Mouse (Mus musculus) ES-E14 (cell line): ENCODE data around the gene Kif11.

ENCODE experiments used
- HCFC1 ChIP-seq: IDR thresholded peaks from 2 replicates; pipeline ENCODE4 v1.6.1; 2012; ENCODE audit warnings: low read length, inconsistent platforms, borderline replicate concordance; ENCODE audit not compliant: insufficient read depth
- MAFK ChIP-seq: IDR thresholded peaks from 2 replicates; pipeline ENCODE4 v1.6.1; 2014; ENCODE audit warnings: mild to moderate bottlenecking, low read depth, low read length, inconsistent platforms; ENCODE audit not compliant: insufficient read depth
- ZC3H11A ChIP-seq: IDR thresholded peaks from 2 replicates; pipeline ENCODE4 v1.6.1; 2012; ENCODE audit warnings: low read depth, mild to moderate bottlenecking, inconsistent platforms, low read length, borderline replicate concordance
- ZNF384 ChIP-seq: IDR thresholded peaks from 2 replicates; pipeline ENCODE4 v1.6.1; 2012; ENCODE audit warnings: low read depth, low read length, inconsistent platforms

DNA sequence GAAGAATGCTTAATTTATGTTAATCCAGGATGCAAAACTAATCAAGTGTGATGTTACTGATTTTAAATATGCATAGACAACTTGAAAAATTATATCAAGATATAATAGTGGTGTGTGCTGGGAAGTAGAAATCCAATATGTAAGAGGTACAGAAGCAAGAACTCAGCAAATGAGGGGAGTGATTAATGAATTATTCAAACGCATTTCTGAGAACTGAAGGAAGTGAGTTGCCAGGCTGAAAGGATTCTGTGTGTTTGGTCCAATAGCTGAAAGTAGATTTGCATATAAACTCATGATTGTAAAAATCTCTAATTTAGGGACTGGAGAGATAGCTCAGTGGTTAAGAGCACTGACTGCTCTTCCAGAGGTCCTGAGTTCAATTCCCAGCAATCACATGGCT lies 7.2 kb upstream of the Kif11 start:
- no peak for TF ChIP-seq MAFK
- TF ChIP-seq HCFC1 = no peak
- no peak for TF ChIP-seq ZC3H11A
- no peak for TF ChIP-seq ZNF384
